Mouse (Mus musculus) B cell, adult 2 months (primary cell): ENCODE results near the gene Tmem131.

ENCODE experiments used
- DNase-seq, 2 experiments: peaks; one replicate each; pipeline ENCODE4 v3.0.0; 2022

The Tmem131 gene

DNA sequence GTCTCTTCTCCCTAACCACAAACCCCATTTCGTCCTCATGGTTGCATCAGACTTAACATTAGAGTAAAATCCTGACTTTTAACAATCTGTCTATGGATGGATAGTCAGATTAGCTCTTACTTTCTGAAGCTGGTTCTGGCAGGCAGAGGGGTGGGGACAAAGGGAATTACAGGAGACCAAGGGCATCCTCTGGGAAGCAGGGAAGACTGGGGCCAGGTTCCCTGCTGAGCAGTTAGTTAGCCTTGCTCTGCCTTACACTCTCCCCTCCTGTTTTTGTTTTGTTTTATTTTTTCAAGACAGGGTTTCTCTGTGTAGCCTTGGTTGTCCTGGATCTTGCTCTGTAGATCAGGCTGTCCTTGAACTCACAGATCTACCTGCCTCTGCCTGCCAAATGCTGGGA, 173.5 kb downstream of the Tmem131 start:
- no peak for DNase-seq

GRCm38 (mm10) chr1:36768786-36769185, 174.7 kb downstream of the Tmem131 start:
- DNase-seq, result no peak

GRCm38 (mm10) chr1:36767321-36767720, 176.1 kb downstream of the Tmem131 start:
- no peak for DNase-seq

DNA sequence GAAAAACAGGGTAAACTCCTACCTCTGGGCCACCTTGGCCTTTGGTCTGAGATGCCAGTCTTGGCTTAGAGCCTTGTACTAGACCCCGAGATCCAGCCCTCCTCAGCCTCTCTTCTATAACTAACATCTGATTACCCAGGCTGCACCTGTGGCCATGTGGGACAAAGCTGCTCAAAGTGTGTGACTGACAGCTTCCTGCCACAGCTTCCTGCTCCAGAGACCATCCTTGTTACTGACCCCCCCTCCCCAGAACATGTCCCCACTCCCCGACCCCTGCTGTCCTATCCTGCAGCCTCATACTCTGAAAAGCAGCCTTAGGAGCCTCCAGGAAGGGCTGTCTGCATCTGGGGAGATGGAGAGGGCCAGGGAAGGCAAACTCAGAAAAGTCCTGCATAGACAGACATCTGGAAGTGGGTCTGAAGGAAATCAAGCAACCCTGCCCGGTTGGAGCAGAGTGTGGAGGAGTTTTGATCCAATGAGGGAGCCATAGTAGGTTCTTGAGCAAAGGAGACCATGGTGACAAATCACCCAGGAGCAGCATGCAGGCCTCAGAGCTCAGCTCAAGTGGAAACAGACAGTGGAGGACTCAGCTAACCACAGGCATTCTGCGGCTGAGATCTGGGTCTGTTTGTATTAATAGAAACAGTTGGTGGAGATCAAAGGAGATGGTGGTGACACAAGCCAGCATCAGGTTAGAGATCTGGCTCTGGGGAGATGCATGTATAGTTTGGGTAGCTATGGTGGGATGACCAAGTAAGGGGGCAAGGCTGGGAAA, 176.8 kb downstream of the Tmem131 start:
- DNase-seq, result peak; percentile 16 to 29

GRCm38 (mm10) chr1:36761568-36761967, 181.9 kb downstream of the Tmem131 start, which contains the start of gene Zap70:
Gene Zap70, plus strand, starts transcription at chr1:36761798.
- no peak for DNase-seq

DNA sequence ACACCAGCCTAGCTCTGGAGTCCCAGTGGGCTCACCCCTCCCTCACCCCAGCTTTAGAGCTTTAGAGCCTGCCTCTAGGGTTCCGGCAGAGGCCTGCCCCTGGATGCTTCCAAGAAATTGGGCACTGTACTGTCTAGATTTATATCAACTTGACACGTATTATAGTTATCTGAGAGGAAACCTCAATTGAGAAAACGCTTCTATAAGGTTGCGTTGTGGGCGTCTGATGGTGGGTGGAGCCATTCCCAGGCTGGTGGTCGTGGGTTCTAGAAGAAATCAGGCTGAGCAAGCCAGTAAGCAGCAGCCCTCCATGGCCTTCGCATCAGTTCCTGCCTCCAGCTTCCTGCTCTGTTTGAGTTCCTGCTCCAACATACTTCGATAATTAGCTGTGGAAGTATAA, 182.4 kb downstream of the Tmem131 start:
- DNase-seq, result no peak

GRCm38 (mm10) chr1:36760401-36760800, 183.1 kb downstream of the Tmem131 start:
- DNase-seq, result no peak

DNA sequence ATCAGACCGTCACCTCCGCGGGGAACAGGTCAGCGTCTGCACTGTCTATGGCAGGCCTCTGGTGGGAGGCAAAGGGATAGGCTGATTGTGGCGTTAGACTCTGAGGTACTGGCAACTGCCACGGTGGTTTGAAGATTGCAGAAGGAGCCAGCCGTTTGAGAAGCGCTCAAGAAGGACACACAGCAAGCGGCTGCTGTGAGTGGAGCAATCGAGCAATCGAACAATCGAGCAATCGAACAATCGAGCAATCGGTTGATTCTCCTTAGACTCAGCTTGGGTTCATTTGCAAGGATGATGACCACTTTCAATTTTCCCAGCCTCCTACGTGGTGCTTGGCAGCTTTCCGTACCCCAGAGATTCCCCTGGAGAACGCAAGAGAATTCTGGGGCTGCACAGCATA, 184.4 kb downstream of the Tmem131 start:
- DNase-seq, result no peak

DNA sequence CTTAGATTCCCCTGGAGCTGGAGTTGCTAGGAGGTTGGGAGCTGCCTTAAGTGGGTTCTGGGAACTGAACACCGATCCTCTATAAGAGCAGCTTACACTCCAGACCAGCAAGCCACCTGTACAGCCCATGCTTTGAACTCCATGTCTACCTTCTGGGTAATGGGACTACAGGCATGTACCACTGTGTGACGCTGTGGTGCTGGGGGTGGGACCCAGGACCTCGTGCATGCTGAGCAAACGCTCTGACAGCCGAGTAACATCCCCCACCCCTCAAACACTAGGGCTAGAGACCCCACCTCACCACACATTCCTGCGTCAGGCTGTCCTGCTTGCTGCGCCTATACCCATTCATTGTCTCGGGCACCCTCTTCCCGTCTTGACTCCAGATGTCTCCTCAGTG, 184.9 kb downstream of the Tmem131 start:
- no peak for DNase-seq

DNA sequence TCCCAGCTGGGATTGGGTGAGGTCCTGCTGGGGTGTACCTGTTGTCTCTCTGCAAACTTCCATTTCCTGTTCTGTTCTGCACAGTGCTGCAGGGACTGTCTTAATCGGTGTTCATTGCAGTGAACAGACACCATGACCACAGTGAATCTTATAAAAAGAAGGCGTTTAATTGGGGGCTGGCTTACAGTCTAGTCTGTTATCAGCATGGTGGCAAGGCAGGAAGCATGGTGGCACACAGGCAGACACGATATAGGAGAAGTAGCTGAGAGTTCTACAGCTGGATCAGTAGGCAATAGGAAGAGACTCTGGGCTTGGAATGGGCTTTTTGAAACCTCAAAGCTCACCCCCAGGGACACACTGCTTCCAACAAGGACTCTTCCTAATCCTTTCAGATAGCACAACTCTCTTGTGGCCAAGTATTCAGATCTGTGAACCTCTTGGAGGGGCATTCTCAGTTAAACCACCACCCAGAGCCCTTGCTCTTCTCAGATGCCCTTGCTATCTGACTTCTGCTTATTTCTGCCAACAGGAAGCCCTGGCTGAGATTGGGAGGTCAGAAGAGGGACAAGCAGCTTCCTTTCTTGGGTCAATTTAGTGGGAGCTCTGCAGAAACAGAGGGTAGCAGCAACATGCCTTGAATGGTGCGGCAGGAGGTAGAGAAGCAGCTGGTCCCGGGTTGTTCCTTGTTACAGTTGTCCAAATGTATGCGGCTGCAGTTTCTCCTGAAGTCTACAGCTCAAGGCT, 189.4 kb downstream of the Tmem131 start:
- no peak for DNase-seq

DNA sequence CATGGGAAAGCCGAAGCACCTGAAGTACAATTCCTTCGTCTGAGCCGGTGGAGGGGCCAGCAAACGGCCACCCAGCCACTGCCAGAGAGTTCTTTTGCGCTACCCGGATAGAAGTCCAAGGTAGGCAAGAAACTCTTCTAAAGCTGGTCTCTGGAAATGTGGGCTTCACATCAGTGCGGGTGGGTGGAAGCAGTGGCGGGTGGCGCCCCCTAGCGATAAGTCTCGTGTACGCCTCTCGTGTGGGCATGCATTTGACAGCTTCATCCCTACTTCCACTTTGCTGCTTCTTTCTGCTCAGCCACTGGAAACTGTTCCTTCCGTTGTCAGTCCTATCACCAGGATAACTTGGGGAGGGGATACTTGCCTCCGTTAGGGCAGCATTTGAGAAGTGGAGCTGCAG, 197.0 kb downstream of the Tmem131 start:
- DNase-seq, result peak; percentile 72 to 73

DNA sequence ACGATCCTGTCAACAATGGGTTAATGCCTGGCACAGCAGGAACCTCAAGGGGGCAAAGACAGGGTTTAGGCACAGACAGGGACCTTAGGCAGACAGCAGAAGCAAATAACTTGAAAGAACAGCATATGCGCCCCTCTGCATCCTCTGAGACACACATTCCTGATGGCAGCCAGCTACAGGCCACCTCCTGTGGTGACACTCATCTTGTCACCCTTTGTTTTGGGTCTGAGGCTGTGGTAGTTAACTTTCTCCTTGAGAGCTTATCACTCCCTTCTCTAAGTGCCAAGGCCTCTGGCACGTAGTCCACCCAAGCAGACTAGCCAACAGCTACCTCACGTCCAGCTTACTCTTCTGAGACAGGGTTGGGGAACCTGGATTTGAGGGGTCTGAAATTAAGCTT, 197.8 kb downstream of the Tmem131 start:
- no peak for DNase-seq

GRCm38 (mm10) chr1:36744268-36744944, 199.1 kb downstream of the Tmem131 start:
- peak; percentile 87 to 90 for DNase-seq

DNA sequence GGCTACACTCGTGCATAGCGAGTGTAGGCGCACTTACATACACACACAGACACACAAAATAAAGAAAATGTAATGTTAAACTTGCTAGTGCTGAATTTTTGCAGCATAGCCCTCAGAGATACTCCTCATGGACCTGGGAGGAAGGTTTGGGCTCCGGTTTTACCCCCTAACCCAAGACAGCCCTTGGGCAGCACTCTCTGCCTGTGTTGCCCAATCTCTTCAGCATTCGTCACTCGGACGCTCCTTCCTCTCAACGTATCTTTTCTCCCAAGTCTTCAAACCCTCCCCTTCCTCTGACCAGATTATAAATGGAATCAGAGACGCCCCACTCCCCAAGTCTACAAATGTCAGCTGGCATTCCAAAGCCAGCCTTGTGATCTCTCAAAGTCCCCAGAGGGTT, 200.4 kb downstream of the Tmem131 start:
- no peak for DNase-seq
